Mouse (Mus musculus) liver, embryonic 14.5 days (tissue): Measurements from ENCODE around the gene Mug1. TPM values are rescaled to one million over a fixed set of nuclear protein-coding genes. Genes with fewer than 3 reads are reported as not detected.
"Not testable (repeated sequence)": the region's sequence is repeated elsewhere in the genome, so short reads cannot be mapped to it uniquely, and the experiment has no call there.

Experiments
- ATAC-seq: fragments of 200-750 bp; cut with Nextera tagmentation; 2 replicates; pipeline ENCODE4 v1.8.0; 2017; ENCODE audit warnings: moderate number of reproducible peaks, mild to moderate bottlenecking, moderate library complexity; ENCODE audit not compliant: insufficient read depth
- DNase-seq, 3 experiments: peaks; one replicate each; pipeline ENCODE4 v3.0.0-alpha.2; 2012 to 2013; ENCODE audit warnings: low read depth in 3 of 3, low spot score in 3 of 3
- H3K27ac ChIP-seq: fragments of 300-500 bp; sonication (generic); 2 replicates; pipeline ENCODE4 v1.5.1; 2014; ENCODE audit warnings: moderate library complexity, mild to moderate bottlenecking, control low read depth, inconsistent platforms
- H3K27me3 ChIP-seq: fragments of 300-500 bp; sonication (generic); 2 replicates; pipeline ENCODE4 v1.6.1; 2014; ENCODE audit warnings: mild to moderate bottlenecking, low read length, moderate library complexity; ENCODE audit not compliant: control insufficient read depth, insufficient read depth
- H3K36me3 ChIP-seq: fragments of 300-500 bp; sonication (generic); replicated peaks from 2 replicates; pipeline ENCODE4 v1.6.1; 2014; ENCODE audit warnings: low read depth; ENCODE audit not compliant: control insufficient read depth, insufficient read depth
- H3K4me1 ChIP-seq, 2 experiments: fragments of 200-500 bp in 1 of 2; fragments of 300-500 bp in 1 of 2; sonication (generic) in 1 of 2; replicated peaks; 2 replicates each; pipeline ENCODE4 v1.6.1; 2012 to 2014; ENCODE audit warnings: antibody characterized with exemption in 1 of 2, inconsistent platforms in 1 of 2, low read length in 1 of 2; ENCODE audit not compliant: control insufficient read depth in 2 of 2, insufficient read depth in 2 of 2
- H3K4me2 ChIP-seq: fragments of 300-500 bp; sonication (generic); 2 replicates; pipeline ENCODE4 v1.6.1; 2014; ENCODE audit warnings: low read depth, mild to moderate bottlenecking, control low read depth, moderate library complexity
- H3K4me3 ChIP-seq, 2 experiments: fragments of 200-500 bp in 1 of 2; fragments of 300-500 bp in 1 of 2; sonication (generic) in 1 of 2; 2 replicates each; pipeline ENCODE4 v1.5.1; 2012 to 2014; ENCODE audit warnings: low read depth in 2 of 2, low read length in 2 of 2, mild to moderate bottlenecking in 2 of 2, control low read depth in 1 of 2, inconsistent platforms in 1 of 2, moderate library complexity in 1 of 2; ENCODE audit not compliant: insufficient read depth in 1 of 2
- H3K9ac ChIP-seq: fragments of 300-500 bp; sonication (generic); replicated peaks from 2 replicates; pipeline ENCODE4 v1.6.1; 2014; ENCODE audit warnings: mild to moderate bottlenecking, control low read depth, moderate library complexity
- H3K9me3 ChIP-seq: fragments of 300-500 bp; sonication (generic); 2 replicates; pipeline ENCODE4 v1.6.1; 2016; ENCODE audit warnings: low read length, mixed read lengths; ENCODE audit not compliant: control insufficient read depth
- CTCF ChIP-seq: IDR thresholded peaks from 2 replicates; pipeline ENCODE4 v1.5.1; 2016; ENCODE audit warnings: antibody characterized with exemption, low read depth, control low read depth
- EP300 ChIP-seq: IDR thresholded peaks from 2 replicates; pipeline ENCODE4 v1.6.1; 2016; ENCODE audit warnings: antibody characterized with exemption, low read depth
- WGBS: fragments of 180-500 bp; shearing (Covaris S2); extraction: QIAGEN DNeasy Blood & Tissue Kit; methylation state at CpG from one replicate; pipeline ENCODE4 v1.1.7; 2014; ENCODE audit not compliant: insufficient replicate concordance; 5-methylcytosine and 5-hydroxymethylcytosine counted together
- polyA plus RNA-seq, 2 experiments: library from polyadenylated mRNA; depleted of rRNA in 1 of 2; stranded (reverse) in 1 of 2; unstranded in 1 of 2; fragments of >200 nt; fragmentation: Nextera tagmentation in 1 of 2; extraction: Ambion mirVana in 1 of 2; gene quantifications; 2 replicates each; pipeline versions ENCODE4 v1.2.1 to v1.2.3; 2012 to 2014

Gene Mug1
- 0.01 TPM in 1 of 2 replicates, not detected in the other for polyA plus RNA-seq (2012; rRNA removed)
- polyA plus RNA-seq (2014; fragmentation: Nextera tagmentation; extraction: Ambion mirVana): 0.03 TPM in 1 of 2 replicates, not detected in the other

DNA sequence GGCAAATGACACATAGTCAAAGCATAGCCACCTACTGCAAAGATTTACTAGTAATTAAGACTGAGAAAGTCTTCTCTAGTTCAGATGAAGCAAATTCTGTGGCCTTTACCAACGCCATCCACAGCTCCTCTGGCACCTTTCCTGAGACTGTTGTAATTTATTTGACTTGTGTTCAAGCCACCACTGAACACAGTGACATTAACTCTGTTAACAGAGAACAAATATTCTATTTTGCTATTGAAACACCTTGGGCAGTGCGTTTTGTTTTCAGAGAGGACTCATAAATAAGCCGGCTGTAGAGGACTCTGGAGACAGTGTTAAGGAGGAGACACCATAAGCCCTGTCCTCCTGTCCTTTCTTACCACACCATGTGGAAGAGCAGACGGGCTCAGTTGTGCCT lies at the start of gene Mug1:
TSS of gene Mug1 (plus strand) at position 271 of the 400 bp plus-strand sequence.
- not testable (repeated sequence) for H3K4me2 ChIP-seq, ATAC-seq, H3K9ac ChIP-seq, H3K27me3 ChIP-seq, H3K27ac ChIP-seq, H3K9me3 ChIP-seq, H3K4me3 ChIP-seq, H3K4me1 ChIP-seq, DNase-seq, H3K36me3 ChIP-seq
- WGBS: 65% methylated on average over 4 of the region's 4 CpGs

DNA sequence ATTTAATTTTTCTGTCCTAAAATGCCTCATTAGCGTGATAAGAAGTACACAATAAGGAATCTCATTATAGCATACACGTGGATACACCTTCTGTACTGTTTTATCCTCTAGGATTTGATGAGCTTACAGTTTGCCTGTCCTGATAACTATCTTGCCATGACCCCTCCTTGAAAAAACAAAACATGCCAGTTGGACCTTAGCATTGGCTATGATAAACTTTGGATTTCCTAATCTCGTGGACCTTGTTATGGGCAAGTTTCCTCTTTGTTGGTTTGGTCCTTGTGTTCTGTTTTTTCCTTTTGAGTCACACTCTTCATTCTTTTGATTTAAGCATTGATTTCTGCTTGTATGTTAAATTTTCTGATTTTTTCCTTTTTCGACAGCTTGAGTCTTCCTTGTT lies 10.3 kb upstream of the Mug1 start:
- no peak overlapping the region for H3K4me3 ChIP-seq
- ATAC-seq (no peak), DNase-seq (no peak)
- H3K27ac ChIP-seq: no peak overlapping the region
- no peaks in the 10 kb centered on the region for H3K4me1 ChIP-seq
- H3K4me2 ChIP-seq: no peak overlapping the region
- no peaks in the 10 kb centered on the region for H3K9me3 ChIP-seq
- WGBS: 46% methylated on average over 4 of the region's 4 CpGs
- H3K27me3 ChIP-seq: no peaks in the 10 kb centered on the region
- no peak for TF ChIP-seq EP300
- no peak for TF ChIP-seq CTCF
- H3K36me3 ChIP-seq: no peaks in the 10 kb centered on the region
- no peak overlapping the region for H3K9ac ChIP-seq

DNA sequence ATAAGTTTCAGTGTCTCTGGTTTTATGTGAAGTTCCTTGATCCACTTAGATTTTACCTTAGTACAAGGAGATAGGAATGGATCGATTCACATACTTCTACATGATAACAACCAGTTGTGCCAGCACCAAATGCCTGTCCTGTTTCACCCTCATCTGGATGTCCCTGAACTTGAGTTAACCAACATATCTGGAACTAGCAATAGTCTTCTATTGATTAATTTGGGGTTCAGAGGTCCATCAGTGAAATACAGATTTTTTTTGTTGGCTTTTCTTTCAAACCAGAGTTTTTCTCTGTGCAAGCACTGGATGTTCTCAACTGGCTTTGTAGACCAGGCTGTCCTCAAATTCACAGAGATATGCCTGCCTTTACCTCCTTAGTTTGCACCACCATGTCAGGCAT lies 2.0 kb upstream of the Mug1 start:
- Histone ChIP-seq H3K27ac (no peak overlapping the region), H3K27me3 (no peaks in the 10 kb centered on the region), H3K4me1 (no peaks in the 10 kb centered on the region), H3K9me3 (no peaks in the 10 kb centered on the region), H3K4me2 (no peak overlapping the region), H3K36me3 (no peaks in the 10 kb centered on the region), H3K9ac (no peak overlapping the region), H3K4me3 (no peak overlapping the region)
- ATAC-seq: no peak
- 69% methylated on average over 1 of the region's 1 CpGs for WGBS
- TF ChIP-seq EP300: no peak
- no peak for DNase-seq

DNA sequence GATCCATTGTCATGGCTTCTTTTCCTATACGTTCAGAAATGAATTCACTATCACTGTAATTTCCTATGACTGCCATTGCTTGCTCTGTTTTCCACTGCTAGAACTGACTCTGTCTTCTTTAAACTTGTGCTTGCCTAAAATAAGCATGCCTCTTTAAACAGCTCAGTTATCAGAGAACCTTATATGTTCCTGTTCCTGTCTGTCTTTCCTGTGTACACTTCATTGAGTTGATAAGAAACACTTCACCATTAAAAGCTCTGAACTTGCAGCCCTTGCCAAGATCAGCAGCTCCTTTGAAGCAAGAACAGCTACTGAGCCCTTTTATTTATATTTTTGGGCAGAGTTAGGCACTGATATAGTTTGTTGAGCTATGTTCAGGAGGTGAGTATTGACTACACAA lies 10.0 kb downstream of the Mug1 start:
- DNase-seq: no peak
- no peak for ATAC-seq
- no peak overlapping the region for H3K4me2 ChIP-seq
- H3K9ac ChIP-seq: no peak overlapping the region
- H3K36me3 ChIP-seq: no peaks in the 10 kb centered on the region
- WGBS: 15% methylated on average over 1 of the region's 1 CpGs
- no peak overlapping the region for H3K4me3 ChIP-seq
- no peak overlapping the region for H3K27ac ChIP-seq
- TF ChIP-seq EP300 (no peak), CTCF (no peak)
- H3K9me3 ChIP-seq: no peaks in the 10 kb centered on the region
- no peaks in the 10 kb centered on the region for H3K4me1 ChIP-seq
- H3K27me3 ChIP-seq: no peaks in the 10 kb centered on the region

Other genes starting within 250 kb of the Mug1 start
- 15.7 and 20.5 TPM in 2 replicates for gene A2m, start 203.2 kb upstream of the Mug1 start, polyA plus RNA-seq (2012; rRNA removed)
- gene A2m, start 203.2 kb upstream of the Mug1 start, polyA plus RNA-seq (2014; fragmentation: Nextera tagmentation; extraction: Ambion mirVana): 31.5 and 43.2 TPM in 2 replicates
- gene Gm7298, start 105.6 kb upstream of the Mug1 start, polyA plus RNA-seq (2012; rRNA removed): not detected in 2 replicates
- gene Gm7298, start 105.6 kb upstream of the Mug1 start, polyA plus RNA-seq (2014; fragmentation: Nextera tagmentation; extraction: Ambion mirVana): not detected in 2 replicates
- gene Mug2, start 168.2 kb downstream of the Mug1 start, polyA plus RNA-seq (2012; rRNA removed): not detected in 2 replicates
- not detected in 2 replicates for gene Mug2, start 168.2 kb downstream of the Mug1 start, polyA plus RNA-seq (2014; fragmentation: Nextera tagmentation; extraction: Ambion mirVana)